Mouse (Mus musculus) layer of hippocampus, postnatal 14 days (tissue): Measurements from ENCODE around the gene Atxn2. TPM values are rescaled to one million over a fixed set of nuclear protein-coding genes. Genes with fewer than 3 reads are reported as not detected.
A peak's percentile ranks its signal among the peaks of the same experiment; 100 is the strongest.
"Not testable (repeated sequence)": the region's sequence is repeated elsewhere in the genome, so short reads cannot be mapped to it uniquely, and the experiment has no call there.

Experiments
- DNase-seq, 2 experiments: peaks; one replicate each; pipeline ENCODE4 v3.0.0; 2021 to 2022; ENCODE audit warnings: low spot score in 2 of 2, mixed read lengths in 1 of 2
- total RNA-seq, 2 experiments: library from RNA; stranded (reverse); gene quantifications; 2 replicates each; pipeline ENCODE4 v1.2.3; 2021

Gene Atxn2
- total RNA-seq, 2 experiments from 2014 or later = 220 to 237 TPM

DNA sequence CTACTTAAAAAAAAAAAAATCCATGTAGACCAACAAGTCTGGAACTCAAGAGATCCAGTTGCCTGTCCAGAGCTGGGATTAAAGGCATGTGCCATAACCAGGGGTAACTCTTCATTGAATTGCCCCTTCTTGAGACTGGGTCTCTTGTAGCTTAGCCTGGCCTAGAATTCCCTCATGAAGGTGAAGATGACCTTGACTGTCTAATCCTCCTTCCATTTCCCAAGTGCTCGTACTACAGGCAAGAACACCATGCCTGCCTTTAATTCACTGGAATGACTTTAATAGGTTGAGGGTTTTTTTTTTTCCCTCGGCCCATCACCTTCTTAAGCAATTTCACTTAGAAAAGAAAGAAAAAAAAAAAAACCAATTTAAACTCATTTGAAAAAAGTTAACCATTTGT is 735 bp upstream of the Atxn2 start:
- no peak for DNase-seq

DNA sequence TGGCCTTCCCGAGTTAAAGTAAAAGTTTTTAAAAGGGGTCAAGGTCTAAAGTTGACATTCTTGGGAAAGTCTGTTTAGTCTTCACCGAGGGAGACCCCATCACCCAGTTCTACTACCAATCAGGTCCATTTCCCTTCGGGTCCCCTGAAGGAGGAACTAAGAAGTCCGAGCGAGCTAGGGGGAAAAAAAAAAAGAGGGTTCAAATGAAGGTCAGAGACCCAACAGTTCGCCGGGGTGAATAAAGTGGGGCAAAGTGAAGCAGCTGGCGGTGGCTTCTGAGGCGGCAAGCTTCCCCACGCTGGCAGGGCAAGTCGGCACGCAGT is 325 bp upstream of the Atxn2 start:
- no peak for DNase-seq

DNA sequence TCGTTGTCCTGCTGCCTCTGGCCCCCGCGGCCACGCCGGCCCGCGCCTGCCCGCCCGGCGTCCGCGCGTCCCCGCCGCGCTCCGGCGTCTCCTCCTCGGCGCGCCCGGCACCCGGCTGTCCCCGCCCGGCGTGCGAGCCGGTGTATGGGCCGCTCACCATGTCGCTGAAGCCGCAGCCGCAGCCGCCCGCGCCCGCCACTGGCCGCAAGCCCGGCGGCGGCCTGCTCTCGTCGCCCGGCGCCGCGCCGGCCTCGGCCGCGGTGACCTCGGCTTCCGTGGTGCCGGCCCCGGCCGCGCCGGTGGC is 743 bp downstream of the Atxn2 start:
- no peak for DNase-seq

DNA sequence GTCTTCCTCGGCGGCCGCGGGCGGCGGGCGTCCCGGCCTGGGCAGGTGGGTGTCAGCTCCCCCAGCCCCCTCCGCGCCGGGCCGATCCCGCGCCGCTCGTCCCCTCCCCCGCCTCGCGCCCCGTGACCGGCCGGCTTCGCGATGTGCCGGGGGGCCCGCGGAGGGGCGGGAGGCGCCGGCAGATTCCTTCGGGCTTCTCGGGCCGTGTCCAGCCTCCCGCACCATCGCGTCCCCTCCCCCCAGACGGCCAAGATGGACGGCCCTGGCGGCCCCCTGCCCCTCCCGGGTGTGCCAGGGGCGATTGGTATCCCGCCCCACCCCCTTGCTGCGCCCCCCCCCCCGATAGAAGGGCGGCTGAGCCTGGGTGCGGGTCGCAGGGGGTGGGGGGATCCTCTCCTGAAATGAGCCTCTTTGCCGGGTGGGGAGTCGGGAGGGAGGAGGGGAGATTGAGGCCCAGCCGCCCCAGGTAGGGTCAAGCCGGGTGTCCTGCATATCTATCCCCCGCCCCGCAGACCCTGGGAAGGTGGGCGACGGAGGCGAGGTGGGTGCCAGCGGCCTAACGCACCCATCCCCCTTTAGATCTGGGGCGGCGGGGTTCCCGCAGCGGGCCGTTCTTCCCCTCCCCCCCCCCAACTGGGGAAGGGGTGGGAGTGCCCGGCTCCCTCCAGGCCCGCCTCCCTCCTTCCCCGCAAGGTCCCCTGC is 1.2 kb downstream of the Atxn2 start:
- DNase-seq = no peak

DNA sequence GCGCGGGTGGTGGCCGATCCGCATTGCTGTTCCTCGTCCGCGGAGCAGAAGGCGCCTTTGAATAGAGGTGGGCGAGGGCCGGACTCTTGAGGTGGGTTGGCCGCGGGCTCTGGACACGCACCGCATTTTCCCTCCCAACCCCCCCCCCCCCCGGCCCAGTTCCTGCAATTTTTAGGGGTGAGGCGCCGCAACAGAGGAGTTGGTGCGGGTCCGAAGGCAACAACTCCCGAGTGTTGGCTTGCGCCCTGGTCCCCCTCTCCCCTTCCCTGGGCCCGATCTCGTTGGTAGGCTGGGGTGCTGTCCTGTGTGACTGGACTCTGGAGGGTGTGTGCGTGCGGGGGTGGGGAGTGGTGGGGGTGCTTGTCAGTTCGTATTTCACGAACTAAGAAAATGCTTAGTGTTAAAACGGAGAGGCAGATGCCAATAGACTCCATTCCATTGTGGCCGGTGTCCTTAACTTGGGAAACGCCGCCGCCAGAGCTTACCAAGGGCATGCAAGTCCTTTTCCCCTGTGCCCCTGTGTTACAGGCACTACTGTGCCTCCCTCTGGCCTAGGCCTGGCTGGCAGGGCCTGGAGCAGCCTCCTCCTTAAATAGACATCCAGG is 1.9 kb downstream of the Atxn2 start:
- peak in 1 of 2 experiments; percentile 25 for DNase-seq

DNA sequence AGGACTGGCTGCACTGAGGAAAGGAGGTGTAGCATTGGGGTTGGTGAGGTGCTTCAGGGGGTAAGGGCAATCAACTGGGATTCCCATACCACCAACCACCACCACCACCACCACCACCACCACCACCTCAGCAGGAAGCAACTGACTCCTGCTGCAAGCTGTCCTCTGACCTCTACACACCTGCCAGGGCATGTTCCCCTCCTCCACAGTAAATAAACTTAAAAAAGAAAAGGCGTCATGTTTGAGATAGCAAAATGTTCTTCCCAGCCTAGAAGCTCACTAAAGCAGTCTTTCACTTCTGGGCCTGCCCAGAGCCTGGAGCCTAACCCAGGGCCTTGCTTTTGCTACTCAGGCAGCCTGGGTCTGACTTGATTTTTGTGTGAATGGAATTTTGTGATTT is 3.2 kb downstream of the Atxn2 start:
- no peak for DNase-seq

DNA sequence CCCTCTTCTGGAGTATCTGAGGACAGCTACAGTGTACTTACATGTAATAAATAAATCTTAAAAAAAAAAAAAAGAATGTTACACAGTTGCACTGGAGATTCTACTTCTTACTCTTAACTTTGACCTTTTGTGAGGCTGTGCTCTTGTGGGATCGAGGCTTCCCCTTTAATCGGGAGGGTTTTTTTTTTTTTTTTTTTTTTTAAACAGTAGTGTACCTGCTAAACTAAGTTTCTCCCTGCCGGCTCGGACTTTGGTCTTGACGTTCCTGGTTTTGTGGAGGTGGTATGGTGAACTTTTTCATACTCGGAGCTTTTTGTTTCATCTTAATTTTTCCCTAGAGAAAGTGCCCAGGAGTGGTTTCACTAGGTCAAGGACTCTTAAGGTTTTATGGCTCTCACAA is 3.8 kb downstream of the Atxn2 start:
- DNase-seq = no peak

DNA sequence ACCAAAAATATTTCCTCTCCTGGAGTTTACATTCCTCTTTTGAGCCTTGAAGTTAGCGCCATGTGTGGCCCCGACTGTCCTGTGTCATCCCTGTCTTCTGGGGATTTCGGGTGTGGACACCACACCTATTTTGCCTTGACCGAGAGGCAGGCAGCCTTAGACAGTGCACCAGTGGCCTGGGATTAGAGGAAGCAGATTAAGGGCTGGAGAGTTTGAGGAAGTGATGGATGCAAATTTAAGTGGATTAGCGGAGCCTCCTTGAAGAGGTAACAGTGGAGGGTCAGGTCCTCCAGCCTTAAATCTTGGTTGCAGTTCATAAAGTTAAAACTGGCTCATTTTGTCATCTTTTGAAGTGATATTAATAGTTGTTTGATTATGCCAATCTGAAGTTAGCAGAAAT is 7.3 kb downstream of the Atxn2 start:
- no peak for DNase-seq

DNA sequence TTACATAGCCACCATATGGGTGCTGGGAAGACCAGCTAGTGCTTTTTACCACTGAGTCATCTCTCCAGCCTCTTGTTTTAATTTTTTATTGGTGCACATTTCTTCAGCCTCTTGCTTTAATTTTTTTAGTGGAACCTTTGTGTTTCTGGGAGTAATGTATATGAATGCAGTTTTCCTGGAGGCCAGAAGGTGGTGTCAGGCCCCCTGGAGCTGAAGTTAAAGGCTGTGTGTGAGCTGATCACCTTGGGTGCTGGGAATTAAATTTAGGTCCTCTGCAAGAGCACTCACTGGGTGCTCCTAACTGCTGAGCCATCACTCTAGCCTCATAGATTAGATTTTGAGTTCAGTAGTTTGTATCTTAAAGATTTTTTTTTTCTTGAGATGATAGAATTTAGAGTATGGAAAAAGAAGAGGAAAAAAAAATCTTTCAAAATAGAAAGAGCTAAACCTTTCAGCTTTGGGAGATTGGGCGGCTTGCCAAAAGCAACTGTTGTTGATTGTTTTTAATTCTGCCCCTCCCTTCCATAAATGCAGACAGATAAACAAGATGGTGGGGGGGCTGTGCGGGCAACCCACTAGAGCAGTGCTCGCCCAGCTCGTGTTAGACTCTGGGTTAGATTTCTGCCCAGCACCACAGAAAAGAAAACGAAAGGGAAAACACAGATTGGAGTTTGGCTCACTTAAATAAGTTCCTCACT is 9.9 kb downstream of the Atxn2 start:
- DNase-seq = no peak

DNA sequence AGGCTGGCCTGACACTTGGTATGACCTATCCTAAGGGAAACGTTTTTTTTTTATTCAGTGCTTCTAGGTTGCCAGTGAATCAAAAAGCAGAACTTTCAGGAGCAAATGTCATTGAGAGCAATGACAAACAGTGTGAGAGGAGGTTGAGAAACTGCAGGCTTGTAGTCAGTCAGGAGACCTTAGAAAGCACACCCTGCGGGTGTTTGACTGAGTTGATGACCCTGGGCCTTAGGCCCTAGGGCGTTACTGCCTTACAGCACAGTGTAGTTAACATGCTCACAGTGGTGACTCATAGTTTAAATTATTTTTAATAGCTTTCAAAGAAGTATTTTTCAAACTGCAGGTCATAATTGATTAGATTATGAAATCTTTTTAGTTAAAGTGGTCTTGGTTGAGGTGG is 10.7 kb downstream of the Atxn2 start:
- DNase-seq = no peak

DNA sequence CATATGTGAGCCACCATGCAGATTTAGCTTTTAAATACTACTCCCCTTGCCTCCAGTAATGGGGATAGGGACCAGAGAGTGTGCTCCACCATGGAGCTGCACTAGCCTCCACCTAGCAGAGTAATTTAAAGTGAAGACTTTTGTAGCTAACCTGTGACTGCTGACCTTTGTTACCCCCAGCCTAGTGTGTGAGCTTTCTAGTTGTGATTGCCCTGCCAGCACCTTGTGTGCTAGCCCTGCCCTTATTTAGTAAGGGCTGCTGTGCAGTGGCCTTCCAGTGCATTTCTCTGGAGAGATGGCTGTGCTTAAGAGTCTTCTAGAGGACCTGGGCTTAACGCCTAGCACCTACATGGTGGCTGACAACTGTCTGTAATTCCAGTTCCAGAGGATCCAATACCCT is 13.5 kb downstream of the Atxn2 start:
- no peak for DNase-seq

DNA sequence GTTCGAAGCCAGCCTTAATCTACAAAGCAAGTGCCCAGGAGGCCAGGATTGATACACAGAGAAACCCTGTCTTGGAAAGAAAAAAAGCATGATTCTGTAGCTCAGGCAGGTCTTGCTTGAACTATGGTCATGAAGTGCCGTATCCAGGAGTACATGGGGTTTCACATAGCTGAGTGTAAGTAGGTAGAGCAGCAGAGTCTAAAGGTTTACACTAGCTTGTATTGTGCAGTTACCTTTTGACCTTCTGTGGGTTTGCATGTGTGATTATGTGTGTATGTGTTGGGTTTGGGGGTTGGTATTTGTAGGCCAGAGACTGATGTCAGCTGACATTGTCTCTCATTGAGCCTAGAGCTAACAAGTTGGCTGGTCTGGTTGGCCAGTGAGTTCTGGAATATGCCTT is 18.9 kb downstream of the Atxn2 start:
- no peak for DNase-seq

DNA sequence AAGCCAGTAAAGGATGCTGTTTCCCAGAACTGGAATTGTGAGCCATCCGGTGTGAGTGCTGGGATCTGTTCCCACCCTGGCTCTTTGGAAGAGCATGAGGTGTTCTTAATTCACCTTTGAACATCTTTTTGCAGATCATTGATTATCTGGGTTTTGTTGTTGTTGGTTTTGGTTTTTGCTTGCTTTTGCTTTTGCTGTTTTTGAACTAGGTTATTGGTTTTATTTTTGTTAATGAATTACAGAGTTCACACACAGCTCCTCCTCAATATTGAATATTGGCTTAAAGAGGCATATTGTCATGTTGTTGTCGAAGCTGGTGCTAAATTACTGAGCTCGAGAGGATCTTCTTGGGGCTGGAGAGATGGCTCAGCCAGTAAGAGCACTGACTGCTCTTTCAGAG is 25.5 kb downstream of the Atxn2 start:
- no peak for DNase-seq

DNA sequence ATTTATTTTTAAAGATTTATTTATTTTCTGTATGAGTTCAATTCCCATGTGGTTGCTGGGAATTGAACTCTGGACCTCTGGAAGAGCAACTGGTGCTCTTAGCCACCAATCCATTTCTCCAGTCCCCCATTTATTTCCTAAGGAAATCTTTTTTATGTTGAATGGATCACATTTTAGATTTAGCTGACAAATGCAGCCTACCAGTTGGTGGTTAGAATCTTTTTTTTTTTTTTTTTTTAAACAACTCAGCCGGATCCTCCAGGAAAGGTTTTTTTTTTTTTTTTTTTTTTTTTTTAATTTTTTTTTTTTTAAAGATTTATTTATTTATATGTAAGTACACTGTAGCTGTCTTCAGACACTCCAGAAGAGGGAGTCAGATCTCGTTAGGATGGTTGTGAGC is 27.0 kb downstream of the Atxn2 start:
- DNase-seq = not testable (repeated sequence)

DNA sequence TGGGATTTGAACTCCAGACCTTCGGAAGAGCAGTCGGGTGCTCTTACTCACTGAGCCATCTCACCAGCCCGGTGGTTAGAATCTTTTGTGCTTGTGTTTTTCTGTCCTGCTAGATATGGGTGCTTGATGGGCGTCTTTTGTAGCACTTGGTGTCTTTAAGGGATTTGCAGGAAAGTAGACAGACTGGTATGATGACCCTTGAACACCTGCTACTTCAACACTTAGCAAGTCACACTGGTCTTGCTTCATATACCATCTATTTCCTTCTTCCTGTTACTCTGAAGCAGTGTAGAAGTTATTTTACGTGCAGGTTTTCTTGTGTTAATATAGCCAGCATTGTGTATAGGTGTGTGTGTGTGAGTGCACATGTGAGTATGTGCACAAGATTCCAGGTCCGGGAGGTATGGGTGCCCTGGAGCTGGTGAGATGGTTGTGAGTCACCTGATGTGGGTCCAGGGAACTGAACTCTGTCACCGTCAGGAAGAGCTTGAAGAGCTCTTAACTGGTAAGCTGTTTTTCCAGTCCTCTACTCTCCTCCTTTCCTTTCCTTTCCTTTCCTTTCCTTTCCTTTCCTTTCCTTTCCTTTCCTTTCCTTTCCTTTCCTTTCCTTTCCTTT is 27.5 kb downstream of the Atxn2 start:
- no peak for DNase-seq

DNA sequence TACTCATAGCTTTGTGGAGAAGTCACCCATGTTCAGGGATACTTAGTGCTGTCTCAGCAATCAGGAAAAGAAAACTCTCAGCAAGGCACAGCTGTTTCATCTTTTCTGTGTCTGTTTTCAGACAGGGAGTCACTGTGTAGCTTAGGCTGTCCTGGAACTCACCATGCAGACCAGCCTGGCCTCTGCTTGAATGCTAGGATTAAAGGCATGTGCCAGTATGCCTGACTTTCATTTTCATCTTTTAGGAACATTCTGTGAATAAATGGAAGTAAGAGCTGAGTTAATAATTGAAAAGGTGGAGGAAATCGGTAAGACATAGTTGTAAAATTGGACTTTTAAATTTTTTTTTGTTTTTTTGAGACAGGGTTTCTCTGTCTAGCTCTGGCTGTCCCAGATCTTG is 29.4 kb downstream of the Atxn2 start:
- no peak for DNase-seq

DNA sequence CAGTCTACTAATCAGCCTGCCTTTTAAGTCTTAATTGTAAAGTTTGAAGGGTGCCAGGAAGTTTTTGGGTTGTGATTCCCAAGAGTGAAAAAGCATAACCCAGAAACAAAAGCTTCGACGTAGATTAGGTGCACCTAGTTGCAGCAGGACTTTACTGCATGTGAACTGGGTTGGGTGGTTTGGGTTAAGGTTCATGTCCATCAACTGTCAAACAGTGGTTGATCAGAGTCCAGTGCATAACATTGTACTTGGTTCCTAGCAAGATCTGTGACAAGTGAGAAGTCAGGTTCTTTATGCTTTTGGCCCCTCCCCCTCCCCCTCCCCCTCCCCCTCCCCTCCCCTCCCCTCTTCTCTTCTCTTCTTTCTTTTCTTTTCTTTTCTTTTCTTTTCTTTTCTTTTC is 31.8 kb downstream of the Atxn2 start:
- DNase-seq = no peak

DNA sequence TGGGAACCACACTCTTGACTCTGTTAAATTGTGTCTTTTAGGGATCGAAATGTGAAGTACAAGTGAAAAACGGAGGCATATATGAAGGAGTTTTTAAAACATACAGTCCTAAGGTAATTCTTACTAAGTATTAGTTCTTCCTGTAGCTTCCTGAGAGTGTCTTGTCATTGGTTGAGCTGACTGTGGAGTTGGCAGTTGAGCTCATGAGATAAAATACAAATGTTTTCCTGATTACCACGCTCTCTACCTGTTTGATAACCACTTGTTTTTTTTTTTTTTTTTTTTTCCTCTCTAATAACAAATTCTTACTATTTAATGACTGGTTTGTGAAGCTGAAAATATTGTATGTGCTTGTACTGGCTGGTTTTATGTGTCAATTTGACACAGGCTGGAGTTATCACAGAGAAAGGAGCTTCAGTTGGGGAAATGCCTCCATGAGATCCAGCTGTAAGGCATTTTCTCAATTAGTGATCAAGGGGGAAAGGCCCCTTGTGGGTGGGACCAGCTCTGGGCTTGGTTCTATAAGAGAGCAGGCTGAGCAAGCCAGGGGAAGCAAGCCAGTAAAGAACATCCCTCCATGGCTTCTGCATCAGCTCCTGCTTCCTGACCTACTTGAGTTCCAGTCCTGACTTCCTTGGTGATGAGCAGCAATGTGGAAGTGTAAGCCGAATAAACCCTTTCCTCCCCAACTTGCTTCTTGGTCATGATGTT is 36.9 kb downstream of the Atxn2 start:
- DNase-seq = not testable (repeated sequence)

DNA sequence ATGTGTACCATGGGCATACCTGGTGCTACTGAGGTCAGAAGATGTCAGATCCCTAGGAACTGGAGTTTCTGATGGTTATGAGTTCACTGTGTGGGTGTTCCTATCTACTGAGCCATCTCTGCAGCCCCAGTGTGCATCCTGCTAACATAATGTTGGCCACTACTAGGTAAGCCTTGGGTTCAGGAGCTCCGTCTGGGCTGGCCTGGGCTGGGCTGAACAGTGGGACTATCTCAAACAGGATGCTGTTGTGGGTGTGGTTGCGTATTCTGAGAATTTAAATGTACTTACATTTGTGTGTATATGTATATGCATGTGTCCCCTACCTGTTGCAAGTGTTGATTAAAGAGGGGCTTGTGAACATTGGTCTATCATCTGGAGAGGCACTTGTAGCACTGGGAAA is 38.5 kb downstream of the Atxn2 start:
- no peak for DNase-seq

DNA sequence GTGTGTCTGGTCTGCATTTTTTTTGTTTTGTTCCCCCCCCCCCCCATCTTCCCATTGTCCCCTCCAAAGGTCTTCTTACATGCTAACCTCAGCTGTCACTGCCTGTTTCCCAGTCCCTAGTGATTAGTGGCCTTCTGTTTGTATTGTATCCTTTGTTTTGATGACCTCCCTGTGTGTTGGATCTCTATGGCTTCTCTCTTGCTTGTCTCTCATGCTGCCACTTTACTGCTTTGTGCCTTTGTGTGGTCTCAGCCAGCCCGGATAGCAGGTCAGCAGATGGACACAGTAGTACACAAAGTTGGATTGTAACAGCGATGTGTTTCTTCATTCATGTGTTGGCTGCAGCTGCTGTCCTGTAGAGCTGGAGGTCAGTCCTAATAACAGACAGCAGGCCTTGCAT is 46.8 kb downstream of the Atxn2 start:
- no peak for DNase-seq

DNA sequence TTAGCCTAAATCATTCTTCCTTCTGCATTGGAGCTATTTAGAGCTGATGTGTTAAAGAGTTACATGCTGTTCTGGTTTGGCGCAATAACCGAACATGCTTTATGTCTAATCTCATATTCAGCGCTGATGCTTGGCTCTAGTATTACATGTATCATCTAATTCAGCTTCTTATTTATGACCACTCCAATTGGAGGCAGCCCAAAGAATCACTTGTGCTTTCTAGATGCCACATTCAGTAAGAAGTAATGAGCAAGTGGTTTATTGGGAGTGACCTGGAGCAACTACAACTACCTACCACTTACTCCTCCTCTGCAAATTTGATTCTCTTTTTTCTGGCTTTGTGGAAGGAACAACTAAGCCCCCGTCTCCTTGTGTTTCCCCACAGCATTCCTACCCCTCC is 47.2 kb downstream of the Atxn2 start:
- no peak for DNase-seq

DNA sequence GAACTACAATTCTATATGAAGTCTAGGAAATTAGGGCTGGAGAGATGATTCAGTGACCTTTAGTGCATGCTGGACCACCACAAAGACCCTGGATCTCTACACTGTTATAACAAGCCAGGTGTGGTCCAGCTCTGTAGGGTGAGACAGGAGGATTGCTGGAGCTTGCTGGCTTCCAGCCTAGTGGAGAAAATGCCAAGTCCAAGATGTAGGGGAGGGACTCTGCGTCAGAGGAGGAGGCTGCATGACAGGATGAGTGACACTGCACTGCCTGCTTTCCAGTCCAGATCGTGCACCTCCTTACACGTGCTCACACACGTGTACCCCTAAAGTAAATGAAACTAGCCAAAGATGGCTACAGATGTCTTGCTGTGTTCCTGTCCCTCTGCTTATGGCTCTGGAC is 48.8 kb downstream of the Atxn2 start:
- no peak for DNase-seq
